Mouse (Mus musculus): ENCODE data around the gene Rnd1.

The Rnd1 gene

DNA sequence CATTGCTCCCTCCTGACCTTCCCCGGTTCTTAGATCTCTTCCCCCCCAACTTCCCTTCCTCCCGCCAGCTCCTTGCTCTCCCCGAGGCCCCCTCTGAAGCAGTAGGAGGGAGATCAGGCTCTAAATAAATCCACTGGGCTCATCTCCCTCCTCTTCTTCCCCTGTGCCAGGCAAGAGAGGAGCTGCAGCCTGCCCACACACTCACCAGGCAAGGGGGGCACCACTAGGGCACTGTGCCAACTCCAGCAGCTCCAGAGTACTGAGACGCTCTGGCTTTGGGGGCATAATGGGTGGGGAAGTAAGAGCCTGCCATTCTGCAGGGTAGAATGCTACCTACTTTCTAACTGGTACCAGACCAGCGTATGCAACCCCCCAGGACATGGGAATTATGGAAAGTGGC lies 40.7 kb downstream of the Rnd1 start:
- DNase-seq (ENCODE audit: low spot score): no peak

GRCm38 (mm10) chr15:98635291-98635841 lies 41.9 kb downstream of the Rnd1 start:
- no peak for DNase-seq (ENCODE audit: low spot score)

DNA sequence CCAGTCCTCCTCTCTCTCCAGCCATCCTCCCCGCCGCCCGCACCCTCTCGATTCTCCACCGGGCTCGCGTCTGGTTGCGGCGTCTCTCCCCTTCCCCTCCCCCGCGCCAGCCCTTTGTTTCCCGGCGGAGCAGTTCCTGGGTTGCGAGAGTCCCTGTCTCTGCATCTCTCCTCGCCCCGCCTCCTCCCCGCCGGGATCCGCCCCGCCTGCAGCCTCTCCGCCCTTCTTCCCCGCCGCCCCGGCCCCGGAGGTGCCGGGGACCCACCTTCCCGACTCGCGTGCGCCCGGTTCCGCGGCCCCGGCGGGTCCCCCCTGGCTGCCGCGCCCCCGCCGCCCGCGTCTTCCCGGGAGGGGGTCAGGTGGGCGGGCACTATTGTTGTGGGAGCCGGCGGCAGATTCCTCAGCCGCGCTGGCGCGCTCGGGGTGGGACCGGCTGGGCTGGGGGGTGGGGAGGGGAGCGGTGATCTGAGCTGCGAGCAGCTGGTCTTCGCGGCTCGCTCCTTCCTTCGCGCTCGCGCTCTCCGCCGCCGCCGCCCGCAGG lies 42.6 kb downstream of the Rnd1 start:
- peak; percentile 57 for DNase-seq (ENCODE audit: low spot score)

DNA sequence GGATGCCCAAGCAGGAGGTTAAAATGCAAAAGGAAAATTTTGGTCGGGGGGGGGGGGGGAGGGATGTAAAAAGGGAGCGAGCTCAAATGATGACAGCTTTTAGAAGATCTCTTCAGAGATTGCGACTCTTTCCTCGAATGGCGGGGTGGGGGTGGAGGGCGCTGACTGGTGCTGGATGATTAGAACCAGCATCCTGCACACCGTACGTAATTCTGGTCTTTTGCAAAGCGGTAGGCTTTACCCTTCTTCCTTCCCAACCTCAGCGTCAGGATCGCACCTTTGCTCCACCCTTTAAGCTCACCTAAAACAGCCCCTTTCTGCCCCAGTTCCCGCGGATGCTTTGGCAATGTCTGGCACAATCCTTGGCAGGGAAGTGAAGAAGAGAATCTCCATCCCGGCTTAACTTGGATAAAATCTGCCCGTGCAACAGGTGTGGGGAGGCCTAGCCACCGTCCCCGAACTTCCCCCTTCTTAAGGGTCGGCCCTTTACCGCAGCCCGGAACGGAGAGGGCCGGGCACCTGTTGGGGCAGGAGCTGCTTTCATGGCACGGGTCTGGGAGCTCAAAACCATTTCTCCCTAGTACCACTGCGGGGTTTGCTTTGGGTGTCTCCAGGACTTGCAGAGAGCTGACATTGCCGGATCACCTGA lies 43.3 kb downstream of the Rnd1 start:
- DNase-seq (ENCODE audit: low spot score): no peak

- no peak for DNase-seq (ENCODE audit: low spot score)
Measured at GRCm38 (mm10) chr15:98632921-98633320, 44.3 kb downstream of the Rnd1 start.

GRCm38 (mm10) chr15:98632107-98632744 lies 45.0 kb downstream of the Rnd1 start:
- DNase-seq (ENCODE audit: low spot score): no peak

DNA sequence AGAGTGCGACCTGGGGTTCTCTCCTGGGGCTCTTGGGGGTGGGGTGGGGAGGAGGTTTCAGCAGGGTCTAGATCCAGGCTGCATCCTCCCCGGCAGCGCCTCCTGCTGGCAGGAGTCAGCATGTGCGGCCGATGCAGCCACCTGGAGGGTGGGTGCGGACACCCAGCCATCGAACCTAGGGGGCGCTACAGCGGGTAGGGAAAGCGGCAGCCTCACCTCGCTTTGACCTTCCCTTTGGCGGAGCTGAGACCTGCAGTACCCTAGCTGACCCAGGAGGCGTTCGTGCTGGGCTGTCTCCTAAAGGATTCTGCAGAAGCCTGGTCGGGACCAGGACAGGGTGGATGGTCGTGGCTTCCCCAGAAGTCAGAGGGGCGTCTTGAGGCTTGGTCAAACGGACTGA lies 45.8 kb downstream of the Rnd1 start:
- no peak for DNase-seq (ENCODE audit: low spot score)

DNA sequence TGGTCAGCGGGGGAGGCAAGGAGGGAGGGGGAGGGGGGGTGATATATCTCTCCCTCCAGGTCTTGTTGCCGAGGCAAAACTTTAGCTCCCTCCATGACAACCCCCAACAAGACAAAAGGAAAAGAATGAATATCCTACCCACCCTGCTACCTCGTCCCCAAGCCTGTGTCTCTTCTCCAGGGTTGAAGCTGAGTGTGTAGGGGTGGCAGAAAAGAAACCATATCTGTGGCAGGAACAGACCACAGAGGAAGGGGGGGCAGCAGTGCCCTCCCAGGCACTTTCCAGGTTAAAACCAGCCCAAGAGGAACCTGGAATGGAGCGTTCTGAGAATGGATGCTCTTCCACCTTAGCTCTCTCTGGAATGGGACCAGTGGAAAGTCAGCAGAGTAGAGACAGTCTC lies 46.7 kb downstream of the Rnd1 start, which contains the start of gene Cacnb3:
Gene Cacnb3, plus strand, starts transcription at position 301 of the 400 bp plus-strand sequence.
- no peak for DNase-seq (ENCODE audit: low spot score)

DNA sequence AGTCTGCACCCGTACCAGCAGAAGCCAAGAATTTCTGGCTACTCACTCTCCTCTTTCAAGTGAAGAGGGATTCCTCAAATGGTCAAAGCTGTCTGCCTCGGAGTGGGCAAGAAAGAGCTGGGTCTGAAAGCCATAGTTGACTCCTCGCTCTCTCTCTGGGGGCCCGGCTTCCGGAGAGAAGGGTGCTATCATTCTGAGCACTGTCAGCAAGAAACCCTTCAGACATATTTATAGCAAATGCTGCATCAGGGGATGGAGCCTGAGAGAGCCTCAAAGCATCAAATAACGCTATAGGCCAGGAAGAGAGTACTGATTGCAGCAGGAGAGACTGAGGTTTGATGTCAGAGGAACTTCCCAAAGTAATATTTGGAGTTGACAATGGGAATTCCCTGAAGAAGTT lies 47.8 kb downstream of the Rnd1 start:
- DNase-seq (ENCODE audit: low spot score): no peak

DNA sequence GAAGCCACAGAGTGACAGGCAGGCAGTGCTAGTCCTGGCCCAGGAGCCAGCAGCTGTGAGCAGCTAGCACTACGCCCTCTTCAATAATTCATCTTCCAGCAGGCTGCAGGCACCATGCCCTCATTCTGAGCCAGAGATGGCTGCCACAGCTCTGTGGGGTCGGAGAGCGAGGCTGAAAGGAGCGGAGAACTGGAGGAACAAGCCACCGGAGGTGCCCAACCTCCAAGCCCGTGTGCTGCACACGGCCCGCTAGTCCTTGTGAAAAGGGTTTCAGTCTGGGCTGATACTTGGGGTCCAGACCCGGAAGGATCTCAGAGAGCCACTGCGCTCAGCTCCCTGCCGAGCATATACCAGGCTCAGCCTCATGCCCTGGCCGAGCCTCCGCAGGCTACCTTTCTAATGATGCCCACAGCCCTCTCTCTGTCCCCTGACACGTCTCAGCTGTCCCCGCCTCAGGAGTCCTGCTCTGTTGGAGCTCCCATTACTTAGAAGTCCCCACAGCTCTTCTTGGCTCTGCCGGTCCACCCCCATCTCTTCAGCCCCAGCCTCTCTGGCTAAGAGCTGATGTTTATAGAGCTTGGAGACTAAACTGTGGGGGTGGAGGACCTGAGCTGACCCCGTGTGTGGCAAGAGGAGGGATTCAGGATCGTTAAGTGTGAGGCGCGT lies 48.5 kb downstream of the Rnd1 start:
- DNase-seq (ENCODE audit: low spot score): no peak

- no peak for DNase-seq (ENCODE audit: low spot score)
Measured at GRCm38 (mm10) chr15:98626487-98627212, 50.6 kb downstream of the Rnd1 start.

GRCm38 (mm10) chr15:98626078-98626477 lies 51.2 kb downstream of the Rnd1 start:
- DNase-seq (ENCODE audit: low spot score): no peak

DNA sequence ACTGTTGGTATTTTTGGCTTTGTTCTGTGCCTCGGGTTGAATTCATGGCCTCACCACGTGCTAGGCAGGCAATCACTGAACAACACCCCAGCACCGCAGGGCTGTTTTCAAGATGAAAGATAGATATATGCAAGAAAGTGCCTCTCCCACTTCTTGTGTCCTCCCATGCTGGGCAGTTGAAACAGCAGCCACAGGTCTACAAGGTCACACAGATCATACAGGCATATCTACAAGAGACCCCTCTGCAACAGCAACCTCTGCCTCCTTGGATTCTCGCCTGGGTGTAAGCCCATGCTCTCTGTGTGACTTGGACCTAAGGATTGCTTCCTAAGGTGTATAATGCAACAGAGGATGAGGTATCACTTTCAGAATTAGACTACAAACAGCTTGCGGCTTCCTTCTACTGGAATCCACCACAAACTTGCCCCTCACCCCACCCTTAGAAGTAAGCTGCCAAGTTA lies 53.9 kb downstream of the Rnd1 start:
- no peak for DNase-seq (ENCODE audit: low spot score)

DNA sequence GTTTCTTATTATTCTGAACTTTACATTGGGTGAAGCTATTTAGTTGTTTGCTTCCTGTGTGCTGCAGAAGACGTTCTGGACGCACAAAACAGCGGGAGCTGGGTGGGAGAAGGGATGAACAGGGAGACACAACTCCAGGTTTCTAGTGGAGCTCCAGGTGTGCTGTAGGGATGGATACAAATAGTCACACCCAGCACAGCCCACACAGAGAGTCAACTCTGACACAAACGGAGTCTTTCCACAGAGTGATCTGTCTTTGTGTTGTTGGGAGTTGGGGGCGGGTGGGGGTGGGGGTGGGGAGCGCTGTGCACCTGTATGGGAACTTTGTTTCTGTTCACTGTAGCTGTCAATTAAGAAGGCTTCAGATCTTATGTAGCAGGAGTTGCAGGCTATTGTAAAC lies 54.5 kb downstream of the Rnd1 start:
- DNase-seq (ENCODE audit: low spot score): no peak

DNA sequence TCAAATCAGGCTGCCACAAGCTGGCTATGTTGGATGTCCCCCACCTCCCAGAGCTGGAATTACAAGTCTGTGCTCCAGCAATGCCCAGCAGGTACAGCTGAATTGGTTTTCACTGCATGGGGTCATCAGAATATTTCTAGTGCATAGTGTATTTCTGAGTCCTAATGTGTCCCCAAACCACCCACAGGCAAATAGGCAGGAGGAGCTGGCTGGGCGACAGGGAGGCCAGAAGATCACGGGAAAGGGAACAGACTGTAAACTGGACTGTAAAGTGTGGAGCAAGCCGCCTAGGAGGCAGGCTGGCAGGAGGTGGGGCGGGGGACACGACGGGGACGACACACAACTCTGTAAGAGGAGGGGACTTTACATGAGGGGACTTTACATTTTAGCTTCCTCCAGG lies 55.1 kb downstream of the Rnd1 start:
- DNase-seq (ENCODE audit: low spot score): no peak

DNA sequence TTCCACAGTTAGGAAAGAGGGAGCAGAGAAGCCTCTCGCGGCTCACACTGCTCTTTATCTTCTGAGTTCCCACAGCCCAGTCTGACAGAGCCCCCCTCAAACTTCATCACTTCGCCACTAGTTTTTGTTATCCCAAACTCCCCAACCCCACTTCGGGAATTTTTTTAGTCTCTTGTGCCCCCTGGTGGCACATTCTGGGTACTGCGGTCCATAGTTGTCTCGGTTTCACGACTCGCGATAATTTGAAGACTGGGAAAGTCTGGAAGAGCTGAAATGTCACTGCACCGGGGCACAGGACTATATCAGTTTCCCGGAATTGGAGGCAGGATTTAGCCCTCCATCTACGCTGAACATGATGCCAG lies 60.1 kb downstream of the Rnd1 start:
- DNase-seq (ENCODE audit: low spot score): no peak

GRCm38 (mm10) chr15:98616362-98617175 lies 60.7 kb downstream of the Rnd1 start:
- no peak for DNase-seq (ENCODE audit: low spot score)

- DNase-seq (ENCODE audit: low spot score): no peak
Measured at GRCm38 (mm10) chr15:98615751-98616150, 61.5 kb downstream of the Rnd1 start.

- DNase-seq (ENCODE audit: low spot score): no peak
Measured at GRCm38 (mm10) chr15:98614971-98615370, 62.3 kb downstream of the Rnd1 start.

GRCm38 (mm10) chr15:98614551-98614950 lies 62.7 kb downstream of the Rnd1 start:
- no peak for DNase-seq (ENCODE audit: low spot score)
